Mouse (Mus musculus) thymus, postnatal 10 days (tissue): ENCODE measurements around the gene Acot12.

ENCODE experiments used
- DNase-seq, 2 experiments: peaks; one replicate each; pipeline ENCODE4 v3.0.0; 2021; ENCODE audit warnings: low spot score in 2 of 2

The Acot12 gene

DNA sequence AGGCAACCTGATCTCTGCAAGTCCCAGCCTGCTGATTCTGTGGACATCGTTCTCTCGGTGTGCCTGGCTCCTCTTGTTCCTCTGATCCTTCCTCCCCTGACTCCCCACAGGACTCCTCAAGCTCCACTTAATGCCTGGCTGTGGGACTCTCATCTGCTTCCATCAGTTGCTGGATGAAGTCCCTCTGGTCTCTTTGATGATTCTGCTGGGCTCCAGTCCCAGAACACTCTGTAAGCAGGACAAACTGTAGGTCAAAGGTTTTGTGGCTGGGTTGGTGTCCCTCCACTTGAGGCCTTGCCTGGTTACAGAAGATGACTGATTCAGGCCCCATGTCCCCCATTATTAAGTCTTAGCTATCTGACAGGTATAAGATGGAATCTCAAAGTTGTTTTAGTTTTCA, 84.8 kb downstream of the Acot12 start:
- no peak for DNase-seq

- no peak for DNase-seq
Observed at GRCm38 (mm10) chr13:91827876-91828275, 86.6 kb downstream of the Acot12 start.
